Mouse (Mus musculus) liver, adult 2 months (tissue): ENCODE measurements around the gene Nkx1-1. TPM values are rescaled to one million over a fixed set of nuclear protein-coding genes. Genes with fewer than 3 reads are reported as not detected.

Experiments used
- DNase-seq: peaks from one replicate; pipeline ENCODE4 v3.0.0-alpha.2; 2011; ENCODE audit warnings: low read depth, low spot score; ENCODE audit errors: extremely low read depth
- H3K27ac ChIP-seq: fragments of 200-500 bp; replicated peaks from 2 replicates; pipeline ENCODE4 v1.5.1; 2012; ENCODE audit warnings: low read depth, mild to moderate bottlenecking, control low read depth, inconsistent platforms, low read length; ENCODE audit not compliant: insufficient read depth
- H3K27me3 ChIP-seq: fragments of 200-500 bp; 2 replicates; pipeline ENCODE4 v1.6.1; 2012; ENCODE audit warnings: mild to moderate bottlenecking, moderate library complexity, low read length, inconsistent platforms; ENCODE audit not compliant: control insufficient read depth, insufficient read depth
- H3K36me3 ChIP-seq: fragments of 200-500 bp; 2 replicates; pipeline ENCODE4 v1.6.1; 2012; ENCODE audit warnings: low read length, inconsistent platforms; ENCODE audit not compliant: control insufficient read depth, insufficient read depth
- H3K4me1 ChIP-seq: fragments of 200-500 bp; 2 replicates; pipeline ENCODE4 v1.6.1; 2011; ENCODE audit warnings: low read length; ENCODE audit not compliant: control insufficient read depth, insufficient read depth
- H3K4me3 ChIP-seq: fragments of 200-500 bp; 2 replicates; pipeline ENCODE4 v1.5.1; 2011; ENCODE audit warnings: low read depth, mild to moderate bottlenecking, control low read depth, low read length, moderate library complexity; ENCODE audit not compliant: insufficient read depth
- H3K79me2 ChIP-seq: fragments of 200-500 bp; 2 replicates; pipeline ENCODE4 v1.6.1; 2012; ENCODE audit warnings: inconsistent platforms, mild to moderate bottlenecking, low read length, moderate library complexity; ENCODE audit not compliant: control insufficient read depth, insufficient read depth
- H3K9ac ChIP-seq: fragments of 200-500 bp; 2 replicates; pipeline ENCODE4 v1.6.1; 2012; ENCODE audit warnings: low read depth, mild to moderate bottlenecking, control low read depth, inconsistent platforms, low read length
- CTCF ChIP-seq: fragments of 200-500 bp; IDR thresholded peaks from 2 replicates; pipeline ENCODE4 v1.5.1; 2011; ENCODE audit warnings: low read depth, low read length, control low read depth
- POLR2A ChIP-seq: fragments of 200-500 bp; IDR thresholded peaks from 2 replicates; pipeline ENCODE4 v1.6.1; 2011; ENCODE audit warnings: low read length, control low read depth; ENCODE audit not compliant: insufficient read depth; ENCODE audit errors: extremely low read depth
- WGBS: fragments of 180-500 bp; shearing (Covaris S2); methylation state at CpG from one replicate; pipeline ENCODE4 v1.1.7; 2018; 5-methylcytosine and 5-hydroxymethylcytosine counted together
- polyA plus RNA-seq: library from polyadenylated mRNA; depleted of rRNA; stranded (reverse); fragments of >200 nt; gene quantifications from 2 replicates; pipeline ENCODE4 v1.2.3, GENCODE M21; 2012
- total RNA-seq: library from RNA; depleted of rRNA; stranded (reverse); fragments of >200 nt; gene quantifications from 2 replicates; pipeline ENCODE4 v1.2.3, GENCODE M21; 2014

The Nkx1-1 gene
- total and polyA plus RNA-seq, 2 experiments: not detected

DNA sequence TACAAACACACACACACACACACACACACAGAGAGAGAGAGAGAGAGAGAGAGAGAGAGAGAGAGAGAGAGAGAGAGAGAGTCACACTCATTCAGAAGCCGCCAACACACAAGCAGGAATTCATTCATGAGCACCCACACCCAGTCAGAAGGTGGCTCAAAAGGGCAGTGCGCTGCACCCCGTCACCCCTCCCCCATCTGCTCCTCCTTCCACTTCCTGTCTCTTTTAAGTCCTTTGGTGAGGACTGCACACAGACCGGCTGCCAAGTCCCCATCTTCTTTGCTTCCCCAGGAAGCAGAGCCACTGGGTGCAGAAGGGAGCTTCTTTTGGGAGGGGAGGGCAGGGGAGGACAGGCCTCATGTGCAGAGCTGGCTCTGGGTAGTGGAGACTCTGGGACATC is 2.2 kb upstream of the Nkx1-1 start:
- no peak overlapping the region for H3K9ac ChIP-seq
- no peak for DNase-seq
- no peaks in the 10 kb centered on the region for H3K79me2 ChIP-seq
- H3K4me3 ChIP-seq: no peak overlapping the region
- H3K4me1 ChIP-seq: no peaks in the 10 kb centered on the region
- WGBS: 7% methylated on average over 4 of the region's 4 CpGs
- peaks cover 47% of the 10 kb centered on the region for H3K27me3 ChIP-seq
- TF ChIP-seq POLR2A: no peak
- no peak for TF ChIP-seq CTCF
- H3K36me3 ChIP-seq: no peaks in the 10 kb centered on the region
- H3K27ac ChIP-seq: no peak overlapping the region

DNA sequence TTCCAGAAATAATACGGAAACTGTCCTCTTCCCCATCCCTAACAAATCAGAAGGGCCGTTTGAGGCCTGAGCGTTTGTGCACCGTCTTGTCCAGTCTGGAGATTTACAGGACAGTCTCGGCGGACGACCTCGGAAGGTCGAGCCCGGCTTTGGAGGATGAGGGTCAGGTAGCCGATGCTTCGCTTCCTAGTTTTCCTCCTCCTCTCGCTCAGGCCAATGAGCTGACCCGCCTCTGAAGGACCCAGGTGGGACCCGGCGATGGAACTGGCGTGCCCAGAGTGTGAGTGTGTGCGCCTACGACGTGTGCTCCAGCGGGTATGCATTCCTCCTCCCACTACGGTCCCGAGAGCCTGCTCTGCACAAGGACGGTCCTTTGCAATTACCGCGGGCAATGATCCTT is 1.4 kb upstream of the Nkx1-1 start:
- Histone ChIP-seq H3K27ac (no peak overlapping the region), H3K4me1 (no peaks in the 10 kb centered on the region), H3K36me3 (no peaks in the 10 kb centered on the region), H3K27me3 (peaks cover 52% of the 10 kb centered on the region), H3K4me3 (no peak overlapping the region), H3K79me2 (no peaks in the 10 kb centered on the region), H3K9ac (no peak overlapping the region)
- WGBS: 7% methylated on average over 26 of the region's 26 CpGs
- no peak for DNase-seq
- no peak for TF ChIP-seq POLR2A
- no peak for TF ChIP-seq CTCF

DNA sequence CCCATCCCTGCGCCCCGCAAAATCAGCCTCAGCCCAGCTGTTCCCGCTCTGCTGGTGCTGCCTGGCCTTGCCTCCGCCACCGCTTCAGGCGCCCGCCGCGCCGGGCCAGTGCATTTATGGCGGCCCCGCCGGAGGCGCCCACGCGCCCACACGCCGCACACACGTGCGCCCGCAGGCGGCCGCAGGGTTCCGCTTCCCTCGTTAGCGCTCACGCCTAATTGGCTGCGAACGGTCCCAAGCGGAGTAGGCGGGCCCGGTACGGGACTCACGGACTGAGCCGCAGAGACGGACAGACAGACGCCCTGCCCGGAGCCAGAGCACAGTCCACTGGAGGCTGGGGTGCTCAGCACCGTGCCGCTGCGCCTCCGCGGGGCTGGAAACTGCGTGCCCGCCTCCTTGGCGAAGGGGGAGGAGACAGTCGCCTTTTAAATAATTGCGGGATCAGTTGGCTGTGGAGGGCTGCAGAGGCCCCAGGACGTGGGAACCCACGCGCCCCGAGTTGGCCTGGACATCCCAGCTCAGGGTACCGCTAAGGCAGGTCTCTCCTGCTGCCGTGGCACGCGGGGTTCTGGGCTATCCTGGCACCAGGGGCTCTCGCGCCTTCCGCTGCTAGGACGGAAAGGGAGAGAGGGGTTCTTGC is 485 bp upstream of the Nkx1-1 start:
- Histone ChIP-seq H3K4me3 (no peak overlapping the region), H3K4me1 (no peaks in the 10 kb centered on the region), H3K27ac (no peak overlapping the region), H3K9ac (no peak overlapping the region), H3K79me2 (no peaks in the 10 kb centered on the region), H3K36me3 (no peaks in the 10 kb centered on the region), H3K27me3 (peaks cover 52% of the 10 kb centered on the region)
- no peak for TF ChIP-seq POLR2A
- no peak for TF ChIP-seq CTCF
- WGBS: 4% methylated on average over 56 of the region's 60 CpGs
- DNase-seq: no peak

DNA sequence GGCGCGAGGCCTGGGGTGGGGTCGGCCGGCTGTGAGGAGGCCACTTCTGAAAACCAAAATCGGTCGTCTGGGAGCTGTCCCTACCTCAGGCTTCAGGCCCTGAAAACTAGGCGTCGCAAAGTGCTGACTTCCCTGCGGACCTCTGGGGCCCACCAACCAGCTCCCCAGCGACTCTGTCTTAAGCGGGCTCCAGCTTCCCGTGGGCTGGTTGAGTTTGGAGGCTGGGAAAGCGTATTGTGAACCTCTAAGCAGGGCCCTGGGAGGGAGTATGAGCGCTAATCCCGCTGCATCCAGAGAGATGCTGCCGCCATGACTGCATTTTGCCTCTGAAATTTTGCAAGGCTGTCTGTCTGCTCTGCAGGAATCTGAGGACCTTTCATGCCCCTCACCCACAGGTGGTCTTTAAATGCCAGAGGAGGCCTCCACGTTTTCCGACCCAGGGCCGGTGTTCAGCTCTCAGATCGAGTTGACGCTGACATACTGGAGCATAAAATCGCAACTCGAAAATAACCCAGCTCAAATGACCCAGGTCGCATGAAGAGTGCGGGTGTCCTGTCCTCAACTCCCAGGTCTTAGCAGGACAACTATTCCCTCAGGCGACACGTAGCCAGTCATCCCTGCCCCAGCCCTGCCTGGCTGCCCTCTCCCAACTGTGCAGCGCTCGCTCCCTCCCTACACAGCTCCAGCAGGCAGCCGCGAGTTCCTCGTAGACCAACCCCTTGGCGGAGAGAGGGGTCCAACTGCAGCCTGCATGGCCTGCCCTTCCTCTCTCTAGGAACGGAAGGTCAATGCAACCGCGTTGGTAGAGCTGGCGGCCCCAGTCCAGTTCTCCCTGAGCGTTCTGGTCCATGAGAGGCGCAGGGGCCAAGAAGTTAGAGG is 1.5 kb downstream of the Nkx1-1 start:
- no peak for DNase-seq
- peaks cover 55% of the 10 kb centered on the region for H3K27me3 ChIP-seq
- no peaks in the 10 kb centered on the region for H3K79me2 ChIP-seq
- TF ChIP-seq CTCF: no peak
- TF ChIP-seq POLR2A: no peak
- H3K4me3 ChIP-seq: no peak overlapping the region
- no peaks in the 10 kb centered on the region for H3K36me3 ChIP-seq
- H3K4me1 ChIP-seq: no peaks in the 10 kb centered on the region
- no peak overlapping the region for H3K9ac ChIP-seq
- 4% methylated on average over 39 of the region's 39 CpGs for WGBS
- no peak overlapping the region for H3K27ac ChIP-seq

DNA sequence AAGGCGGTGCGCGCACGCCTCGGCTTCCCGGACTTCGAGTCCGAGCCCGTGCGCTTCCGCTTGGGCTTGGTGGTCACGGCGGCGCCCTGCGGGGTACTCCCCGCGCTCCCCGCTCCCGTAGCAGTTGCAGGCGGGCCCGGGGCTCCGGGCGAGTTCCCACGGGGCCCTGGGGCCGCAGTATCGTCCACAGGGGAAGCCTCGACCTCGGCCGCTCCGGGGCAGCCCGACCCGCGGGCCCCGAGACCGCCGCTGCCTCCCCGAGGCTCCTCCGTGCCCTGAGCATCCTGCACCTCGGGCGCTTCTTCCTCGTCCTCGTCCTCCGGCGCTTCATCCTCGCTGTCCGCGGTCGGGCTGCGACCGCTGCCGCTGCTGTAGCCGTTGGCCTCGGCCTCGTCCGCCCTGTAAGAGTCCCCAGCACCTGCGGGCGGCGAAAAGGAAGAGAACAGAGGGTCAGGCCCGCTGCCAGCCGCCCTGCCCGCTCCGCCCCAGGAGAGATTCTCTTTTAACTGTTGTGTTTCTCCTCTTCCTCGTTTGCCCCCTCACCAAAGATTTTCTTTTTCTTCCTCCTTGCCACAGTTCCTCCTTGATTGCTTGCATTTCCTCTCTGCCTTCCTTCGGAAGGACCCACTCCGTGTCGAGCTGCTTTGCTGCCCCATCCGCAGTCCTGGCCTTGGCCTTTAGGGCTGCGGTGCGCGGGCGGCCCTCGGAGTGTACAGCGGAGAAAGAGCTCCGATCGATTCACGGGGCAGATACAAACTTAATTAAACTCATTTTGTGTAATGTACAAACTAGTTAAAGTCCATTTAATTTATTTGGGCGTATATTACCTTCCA is 2.4 kb downstream of the Nkx1-1 start:
- Histone ChIP-seq H3K4me3 (no peak overlapping the region; the same call in 1 of the 2 replicates), H3K4me1 (no peaks in the 10 kb centered on the region), H3K27me3 (peaks cover 50% of the 10 kb centered on the region), H3K36me3 (no peaks in the 10 kb centered on the region), H3K79me2 (no peaks in the 10 kb centered on the region), H3K9ac (no peak overlapping the region), H3K27ac (no peak overlapping the region)
- TF ChIP-seq CTCF (no peak), POLR2A (no peak)
- no peak for DNase-seq
- 3% methylated on average over 75 of the region's 77 CpGs for WGBS
